Mouse (Mus musculus): Measurements from ENCODE around the gene Ash1l. TPM values are rescaled to one million over a fixed set of nuclear protein-coding genes. Genes with fewer than 3 reads are reported as not detected.

Gene Ash1l
- polyA plus RNA-seq, 1 experiment, result 3.9 TPM

DNA sequence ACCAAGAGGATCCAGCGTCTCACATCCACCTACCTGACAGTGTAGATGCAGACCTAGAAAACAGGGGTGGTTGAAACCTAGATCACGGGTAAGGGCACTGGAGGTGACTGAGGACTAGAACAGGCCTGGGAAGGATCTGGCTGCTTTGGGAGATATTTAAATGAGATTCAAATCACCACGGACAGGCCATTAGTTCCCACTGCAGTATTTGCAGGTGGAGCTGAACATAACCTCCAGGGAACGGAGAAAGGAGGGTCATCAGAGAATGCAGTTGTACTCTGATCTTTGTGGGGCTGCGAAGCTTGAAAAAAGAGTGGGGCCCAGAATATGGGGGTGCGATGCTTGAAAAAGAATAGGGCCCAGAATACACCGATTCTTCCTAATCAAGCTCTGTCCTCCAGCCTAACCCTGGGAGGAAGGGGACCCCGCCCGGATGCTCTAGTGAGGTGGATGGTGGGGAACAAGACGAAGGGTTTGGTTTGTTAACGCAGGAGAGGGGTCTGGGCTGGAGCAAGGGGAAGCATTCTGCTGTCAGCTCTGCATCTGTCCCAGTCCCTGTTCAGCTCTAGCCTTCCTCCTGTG, 142.2 kb downstream of the Ash1l start:
- 55% methylated on average over 11 of the region's 11 CpGs for WGBS
- TF ChIP-seq POLR2A (IDR thresholded peaks at IDR 0.05; ENCODE audit: low read depth, low read length) (no peak), CTCF (IDR thresholded peaks at IDR 0.05; ENCODE audit: extremely low read depth, insufficient read length, insufficient replicate concordance, low read depth, low read length) (no peak)
- peaks cover 16% of the 10 kb centered on the region for H3K36me3 ChIP-seq (ENCODE audit: control insufficient read depth, insufficient read depth, low read length)
- H3K4me3 ChIP-seq (ENCODE audit: low read depth, low read length), result peak overlapping the region; percentile 15; the same call in 1 of the 2 replicates
- no peak overlapping the region for H3K27ac ChIP-seq (ENCODE audit: insufficient read depth, low read depth, low read length)
- peaks cover 17% of the 10 kb centered on the region for H3K4me1 ChIP-seq (ENCODE audit: control insufficient read depth, insufficient read depth, insufficient read length, low read length)
- H3K27me3 ChIP-seq (ENCODE audit: control insufficient read depth, insufficient read depth, low read length), result peaks cover 12% of the 10 kb centered on the region

- Histone ChIP-seq H3K4me3 (ENCODE audit: low read depth, low read length) (peak within 1 kb of the TSS; percentile 15; the same call in 1 of the 2 replicates), H3K36me3 (ENCODE audit: control insufficient read depth, insufficient read depth, low read length) (peaks cover 19% of the 10 kb centered on the region), H3K4me1 (ENCODE audit: control insufficient read depth, insufficient read depth, insufficient read length, low read length) (peaks cover 11% of the 10 kb centered on the region), H3K27ac (ENCODE audit: insufficient read depth, low read depth, low read length) (no peak within 1 kb of the TSS), H3K27me3 (ENCODE audit: control insufficient read depth, insufficient read depth, low read length) (peaks cover 12% of the 10 kb centered on the region)
- WGBS, result 6% methylated on average over 18 of the region's 18 CpGs
- TF ChIP-seq CTCF (IDR thresholded peaks at IDR 0.05; ENCODE audit: extremely low read depth, insufficient read length, insufficient replicate concordance, low read depth, low read length) (no peak), POLR2A (IDR thresholded peaks at IDR 0.05; ENCODE audit: low read depth, low read length) (no peak)
Observed at GRCm38 (mm10) chr3:89093175-89093574, 142.8 kb downstream of the Ash1l start, which contains the start of gene Rusc1. Gene Rusc1, minus strand, starts transcription at chr3:89093311.

DNA sequence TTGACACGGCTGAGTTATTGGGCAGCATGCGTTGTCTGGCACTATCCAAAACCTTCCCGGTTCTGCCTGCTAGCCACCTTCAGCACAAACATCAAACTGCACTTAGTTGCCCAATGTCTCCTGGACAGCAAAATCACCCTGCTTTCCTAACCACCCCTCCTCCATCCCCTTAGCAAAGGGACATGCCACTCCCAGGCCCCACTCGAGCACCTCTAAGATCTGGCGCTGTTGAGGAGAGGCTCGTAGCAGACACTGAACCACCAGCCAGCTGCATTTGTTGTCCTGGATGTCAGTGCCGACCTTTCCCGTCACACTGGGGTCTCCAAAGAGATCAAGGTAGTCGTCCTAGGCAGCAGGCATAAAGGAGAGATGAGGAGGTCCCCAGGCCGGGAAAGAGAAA, 143.6 kb downstream of the Ash1l start:
- Histone ChIP-seq H3K27me3 (ENCODE audit: control insufficient read depth, insufficient read depth, low read length) (peaks cover 12% of the 10 kb centered on the region), H3K4me1 (ENCODE audit: control insufficient read depth, insufficient read depth, insufficient read length, low read length) (peaks cover 4% of the 10 kb centered on the region), H3K36me3 (ENCODE audit: control insufficient read depth, insufficient read depth, low read length) (peaks cover 24% of the 10 kb centered on the region), H3K4me3 (ENCODE audit: low read depth, low read length) (no peak overlapping the region), H3K27ac (ENCODE audit: insufficient read depth, low read depth, low read length) (no peak overlapping the region)
- 87% methylated on average over 10 of the region's 10 CpGs for whole genome bisulfite sequencing
- TF ChIP-seq CTCF (IDR thresholded peaks at IDR 0.05; ENCODE audit: extremely low read depth, insufficient read length, insufficient replicate concordance, low read depth, low read length) (no peak), POLR2A (IDR thresholded peaks at IDR 0.05; ENCODE audit: low read depth, low read length) (no peak)

DNA sequence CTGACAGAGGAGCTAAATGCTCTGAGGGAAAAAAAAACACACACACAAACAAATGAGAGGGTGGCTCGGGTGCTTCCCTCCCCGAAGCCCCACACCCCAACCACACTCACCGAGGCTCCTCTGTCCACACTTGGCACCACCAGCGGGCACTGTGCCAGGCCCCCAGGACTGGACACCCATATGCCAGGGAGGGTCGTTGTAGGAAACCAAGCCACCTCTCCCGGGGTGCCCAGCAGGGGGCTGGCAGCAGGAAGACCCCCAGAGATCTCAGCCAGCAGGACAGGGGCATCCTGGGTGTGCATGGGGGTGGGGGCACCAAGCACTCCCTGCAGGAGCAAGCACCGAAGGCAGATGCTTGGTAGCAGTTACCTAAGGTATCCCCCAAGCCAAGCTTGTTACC, 150.4 kb downstream of the Ash1l start, which contains the start of gene Gm43738:
Gm43738 (minus strand) TSS at position 289 of the 400 bp plus-strand sequence.
- Histone ChIP-seq H3K4me1 (ENCODE audit: control insufficient read depth, insufficient read depth, insufficient read length, low read length) (peaks cover 3% of the 10 kb centered on the region; the same call in 1 of the 2 replicates), H3K4me3 (ENCODE audit: low read depth, low read length) (peak within 1 kb of the TSS; percentile 69), H3K27ac (ENCODE audit: insufficient read depth, low read depth, low read length) (peak within 1 kb of the TSS; percentile 29), H3K36me3 (ENCODE audit: control insufficient read depth, insufficient read depth, low read length) (peaks cover 26% of the 10 kb centered on the region), H3K27me3 (ENCODE audit: control insufficient read depth, insufficient read depth, low read length) (no peaks in the 10 kb centered on the region)
- TF ChIP-seq POLR2A (IDR thresholded peaks at IDR 0.05; ENCODE audit: low read depth, low read length) (no peak), CTCF (IDR thresholded peaks at IDR 0.05; ENCODE audit: extremely low read depth, insufficient read length, insufficient replicate concordance, low read depth, low read length) (no peak)
- 15% methylated on average over 7 of the region's 7 CpGs for WGBS

DNA sequence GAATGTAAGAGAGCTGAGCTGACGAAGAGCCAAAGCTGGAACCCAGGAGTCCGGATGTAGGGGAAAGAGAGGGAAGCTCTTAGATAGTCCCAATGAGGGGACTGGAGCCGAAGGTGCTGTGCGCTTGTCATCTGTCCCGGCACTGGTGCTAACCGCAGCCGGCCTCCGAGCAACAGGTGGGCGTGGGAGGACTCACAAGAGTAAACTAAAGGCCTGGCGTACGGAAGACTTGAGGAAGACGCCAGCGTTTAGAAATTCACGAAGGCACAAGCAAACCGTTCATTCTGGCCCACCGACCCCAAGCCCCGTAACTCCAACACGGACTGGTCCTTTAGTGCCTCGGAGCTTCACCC, 151.0 kb downstream of the Ash1l start:
- peak overlapping the region; percentile 69 for H3K4me3 ChIP-seq (ENCODE audit: low read depth, low read length)
- peaks cover 3% of the 10 kb centered on the region; the same call in 1 of the 2 replicates for H3K4me1 ChIP-seq (ENCODE audit: control insufficient read depth, insufficient read depth, insufficient read length, low read length)
- H3K27me3 ChIP-seq (ENCODE audit: control insufficient read depth, insufficient read depth, low read length), result no peaks in the 10 kb centered on the region
- H3K36me3 ChIP-seq (ENCODE audit: control insufficient read depth, insufficient read depth, low read length), result peaks cover 23% of the 10 kb centered on the region
- peak overlapping the region; percentile 29 for H3K27ac ChIP-seq (ENCODE audit: insufficient read depth, low read depth, low read length)
- WGBS, result under 1% methylated on average over 19 of the region's 19 CpGs
- no peak for TF ChIP-seq CTCF (IDR thresholded peaks at IDR 0.05; ENCODE audit: extremely low read depth, insufficient read length, insufficient replicate concordance, low read depth, low read length)
- TF ChIP-seq POLR2A (IDR thresholded peaks at IDR 0.05; ENCODE audit: low read depth, low read length), result no peak

- no peaks in the 10 kb centered on the region for H3K27me3 ChIP-seq (ENCODE audit: control insufficient read depth, insufficient read depth, low read length)
- H3K4me3 ChIP-seq (ENCODE audit: low read depth, low read length), result peak within 1 kb of the TSS; percentile 69
- TF ChIP-seq CTCF (IDR thresholded peaks at IDR 0.05; ENCODE audit: extremely low read depth, insufficient read length, insufficient replicate concordance, low read depth, low read length) (no peak), POLR2A (IDR thresholded peaks at IDR 0.05; ENCODE audit: low read depth, low read length) (peak; percentile 17)
- H3K4me1 ChIP-seq (ENCODE audit: control insufficient read depth, insufficient read depth, insufficient read length, low read length), result peaks cover 3% of the 10 kb centered on the region; the same call in 1 of the 2 replicates
- WGBS, result under 1% methylated on average over 26 of the region's 26 CpGs
- peak within 1 kb of the TSS; percentile 51 for H3K27ac ChIP-seq (ENCODE audit: insufficient read depth, low read depth, low read length)
- H3K36me3 ChIP-seq (ENCODE audit: control insufficient read depth, insufficient read depth, low read length), result peaks cover 22% of the 10 kb centered on the region
Observed at GRCm38 (mm10) chr3:89101812-89102494, 151.5 kb downstream of the Ash1l start, which contains the start of gene Fdps. Gene Fdps, minus strand, starts transcription at chr3:89101959.
